Mouse (Mus musculus) MEL (cell line): ENCODE results near the gene Letm1.

Source experiments
- ETS1 ChIP-seq: IDR thresholded peaks from 2 replicates; pipeline ENCODE4 v1.6.1; 2012; ENCODE audit warnings: low read depth, mild to moderate bottlenecking, inconsistent platforms, low read length, improper control_type of control experiment, moderate library complexity
- MAZ ChIP-seq: IDR thresholded peaks from 2 replicates; pipeline ENCODE4 v1.6.1; 2012; ENCODE audit warnings: low read depth, mild to moderate bottlenecking, inconsistent platforms, low read length, improper control_type of control experiment
- MEF2A ChIP-seq: IDR thresholded peaks from 2 replicates; pipeline ENCODE4 v1.6.1; 2014; ENCODE audit warnings: low read depth, mild to moderate bottlenecking, inconsistent platforms, low read length, improper control_type of control experiment; ENCODE audit not compliant: poor library complexity, insufficient replicate concordance, severe bottlenecking; ENCODE audit errors: extremely low read depth
- RAD21 ChIP-seq: IDR thresholded peaks from 2 replicates; pipeline ENCODE4 v1.6.1; 2011; ENCODE audit warnings: mild to moderate bottlenecking, low read depth, low read length, improper control_type of control experiment
- USF1 ChIP-seq: IDR thresholded peaks from 2 replicates; pipeline ENCODE4 v1.6.1; 2014; ENCODE audit warnings: low read depth, mild to moderate bottlenecking, inconsistent platforms, low read length, improper control_type of control experiment, moderate library complexity

DNA sequence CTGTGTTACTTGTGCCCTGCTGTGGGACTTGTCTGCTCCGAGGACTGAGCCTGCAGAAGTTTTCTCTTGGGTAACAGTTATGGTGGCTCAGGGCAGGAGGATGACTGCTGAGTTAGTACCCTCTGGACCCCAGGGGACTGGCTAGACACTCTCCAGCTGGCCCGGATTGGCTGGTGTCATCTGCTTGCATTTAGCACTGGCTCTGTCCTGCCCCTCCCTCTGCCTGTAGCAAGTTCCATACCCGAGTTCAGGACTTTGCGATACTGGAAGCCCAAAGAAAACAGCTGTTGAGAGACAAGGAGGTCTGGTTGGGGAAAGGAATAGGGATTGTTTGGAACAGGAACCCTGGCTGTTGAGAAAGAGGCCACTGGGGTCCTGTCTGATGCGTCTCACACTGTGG is 52.1 kb downstream of the Letm1 start:
- no peak for TF ChIP-seq MAZ
- no peak for TF ChIP-seq USF1
- no peak for TF ChIP-seq RAD21
- no peak for TF ChIP-seq MEF2A
- no peak for TF ChIP-seq ETS1
